Mouse (Mus musculus) embryo, embryonic 10.5 days (tissue): ENCODE measurements around the gene Avpr1a.

Experiments used
- DNase-seq: peaks from one replicate; pipeline ENCODE4 v3.0.0-alpha.2; 2015; ENCODE audit warnings: low spot score

The Avpr1a gene

DNA sequence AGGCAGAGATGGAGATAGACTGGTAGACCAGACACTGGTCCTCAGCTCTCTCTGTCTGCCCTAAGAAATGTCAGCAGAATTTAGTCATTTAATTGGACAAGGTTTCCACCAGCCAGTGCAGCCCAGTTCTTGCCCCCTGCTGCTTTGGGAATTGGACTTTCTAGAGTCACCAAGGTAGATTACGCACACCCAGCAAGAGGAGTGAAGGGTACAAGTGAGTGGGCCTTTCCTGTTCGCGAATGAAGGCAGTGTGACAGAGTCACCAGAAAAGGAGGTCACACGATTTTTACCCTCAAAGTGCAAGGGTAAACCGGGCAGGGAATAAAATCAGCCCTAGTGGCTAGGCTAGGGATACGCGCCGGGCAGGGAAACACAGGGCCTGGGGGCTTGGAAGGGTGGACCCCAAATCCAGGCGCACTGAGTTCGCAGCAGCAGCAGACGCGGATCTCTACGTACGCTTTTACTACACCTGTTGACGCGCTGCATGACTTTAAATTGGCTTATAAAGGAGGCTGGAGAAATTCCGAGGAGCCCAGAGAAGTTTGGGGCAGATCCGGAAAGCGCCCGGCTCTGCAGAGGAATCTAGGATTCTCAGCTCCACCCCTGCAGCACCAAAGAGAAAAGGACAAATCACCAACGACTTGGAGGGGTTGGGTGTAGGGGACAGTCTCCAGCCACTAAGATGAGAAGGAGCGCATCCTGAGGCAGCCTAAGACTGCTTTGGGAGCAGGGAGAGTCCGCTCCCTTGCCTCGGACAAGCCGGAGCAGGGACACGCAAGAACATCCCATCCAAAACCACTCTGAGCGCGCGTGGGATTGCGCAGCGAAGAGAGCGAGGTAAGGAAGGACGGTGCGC is at the start of gene Avpr1a:
Avpr1a (plus strand) TSS at position 639 of the 856 bp plus-strand sequence.
- DNase-seq: peak; percentile 40

DNA sequence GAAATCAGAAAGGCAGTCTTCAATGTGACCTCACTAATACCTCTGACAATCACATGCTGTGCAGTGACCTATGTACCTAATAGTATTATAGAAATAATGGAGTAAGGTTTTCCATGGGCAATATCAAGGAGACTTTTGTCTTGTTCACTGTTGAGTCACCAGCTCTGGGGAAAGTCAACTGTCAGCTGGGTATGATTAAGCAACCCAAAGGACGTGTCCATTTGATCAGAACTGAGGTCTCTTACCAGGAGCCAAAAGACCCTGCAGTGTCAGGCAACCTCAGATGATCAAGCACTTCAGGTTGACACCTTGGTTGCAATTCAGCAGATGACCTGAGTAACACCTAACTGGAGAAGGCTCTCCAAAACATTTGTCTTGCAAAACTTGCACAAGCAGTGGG is 46.0 kb upstream of the Avpr1a start:
- no peak for DNase-seq

DNA sequence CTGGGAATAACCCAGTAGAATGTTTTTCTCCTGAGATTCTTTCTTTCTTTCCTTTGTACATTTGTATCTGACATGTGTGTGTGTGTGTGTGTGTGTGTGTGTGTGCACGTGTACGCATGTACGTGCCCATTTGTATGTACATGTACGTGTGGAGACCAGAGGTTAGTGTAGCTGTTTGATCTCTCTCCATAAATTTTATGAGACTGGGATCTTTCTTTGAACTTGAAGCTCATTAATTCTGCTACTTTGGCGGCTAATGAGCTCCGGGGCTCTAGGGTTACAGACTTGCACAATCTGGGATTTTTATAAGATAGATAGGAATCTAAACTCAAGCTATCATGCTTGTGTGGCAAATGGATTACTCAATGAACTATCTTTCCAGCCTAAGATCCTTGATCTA is 42.0 kb upstream of the Avpr1a start:
- DNase-seq: no peak

DNA sequence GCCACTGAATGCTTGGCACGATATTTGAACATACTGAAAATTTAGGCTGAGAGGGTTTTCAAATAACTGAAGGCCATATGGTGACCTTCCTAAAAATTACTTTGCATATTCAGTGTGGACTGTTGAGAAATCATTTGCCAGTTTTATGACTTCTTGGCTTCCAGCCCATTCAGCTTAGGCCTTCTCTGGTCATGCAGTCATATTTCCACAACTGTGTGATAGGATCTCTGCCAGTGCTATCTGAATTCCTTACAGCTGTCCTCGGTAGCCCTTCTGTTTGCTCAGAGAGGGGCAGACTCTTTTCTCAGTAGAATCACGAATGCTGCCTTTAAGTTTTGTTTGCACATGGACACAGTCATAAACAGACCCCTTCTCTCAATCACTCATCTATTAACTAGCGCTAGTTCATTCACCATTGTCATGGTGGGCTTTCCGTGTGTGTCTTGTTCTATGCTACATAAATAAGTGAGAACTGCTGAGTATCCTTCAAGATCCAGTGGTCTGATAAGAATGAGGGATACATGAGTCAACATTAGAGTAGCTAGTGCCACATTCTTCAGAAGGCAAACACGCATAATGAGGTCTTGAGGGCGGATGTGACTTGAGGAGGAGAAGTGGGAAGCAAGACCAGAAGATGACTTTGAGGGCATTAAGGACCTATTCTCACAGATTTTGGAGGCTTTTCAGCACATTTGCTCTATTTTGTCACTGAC is 39.4 kb upstream of the Avpr1a start:
- DNase-seq: no peak

DNA sequence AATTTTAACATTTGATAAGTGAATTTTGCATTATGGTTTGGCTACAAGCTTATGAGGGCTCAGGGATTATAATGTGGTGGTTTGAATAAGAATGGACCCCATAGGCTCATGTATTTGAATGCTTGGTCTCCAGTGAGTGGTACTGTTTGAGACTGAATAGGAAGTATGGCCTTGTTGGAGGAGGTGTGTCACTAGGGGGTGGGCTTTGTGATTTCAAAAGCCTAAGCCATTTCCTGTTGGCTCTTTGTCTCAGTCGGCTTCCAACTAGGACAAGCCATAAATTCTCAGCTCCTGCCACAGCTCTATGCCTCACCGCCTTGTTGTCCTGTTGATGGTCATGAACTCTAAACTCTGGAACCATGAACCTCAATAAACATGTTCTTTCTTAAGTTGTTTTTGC is 37.5 kb upstream of the Avpr1a start:
- DNase-seq: peak; percentile 19

DNA sequence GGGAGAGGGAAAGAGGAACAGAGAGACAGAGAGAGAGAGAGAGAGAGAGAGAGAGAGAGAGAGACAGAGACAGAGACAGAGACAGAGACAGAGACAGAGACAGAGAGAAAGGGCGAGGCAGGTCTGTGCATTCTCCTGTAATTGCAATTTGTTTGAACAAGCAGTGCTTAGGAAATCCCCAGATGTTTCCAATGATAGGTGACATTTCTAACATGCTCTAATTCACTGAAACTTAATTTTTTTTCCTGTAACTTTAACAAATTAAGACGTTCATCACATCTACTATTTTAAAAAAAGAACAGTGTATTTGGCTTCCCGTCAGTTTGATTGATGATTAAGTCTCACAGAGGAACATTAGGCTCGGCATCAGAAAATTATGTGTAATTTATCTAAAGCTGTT is 15.6 kb upstream of the Avpr1a start:
- DNase-seq: no peak

DNA sequence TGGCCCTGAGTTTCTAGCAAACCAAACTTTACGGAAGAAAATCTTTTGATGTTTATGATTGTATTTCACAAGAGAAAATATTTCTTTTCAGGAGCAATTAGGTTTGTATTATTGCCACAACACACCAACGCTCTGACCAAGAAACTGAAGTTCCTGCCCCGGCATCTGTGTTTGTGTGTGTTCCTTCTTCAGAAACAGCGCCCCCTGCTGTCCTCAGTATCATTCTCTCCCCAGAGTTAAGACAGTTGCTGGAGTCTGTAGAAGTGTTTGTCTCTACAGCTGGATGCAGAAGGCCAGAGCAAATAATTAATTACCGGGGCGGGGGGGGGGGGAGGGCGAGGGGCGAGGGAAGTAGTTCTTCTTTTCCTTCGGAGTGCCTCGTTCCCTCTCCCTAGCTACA is 1.0 kb upstream of the Avpr1a start:
- DNase-seq: peak; percentile 89

DNA sequence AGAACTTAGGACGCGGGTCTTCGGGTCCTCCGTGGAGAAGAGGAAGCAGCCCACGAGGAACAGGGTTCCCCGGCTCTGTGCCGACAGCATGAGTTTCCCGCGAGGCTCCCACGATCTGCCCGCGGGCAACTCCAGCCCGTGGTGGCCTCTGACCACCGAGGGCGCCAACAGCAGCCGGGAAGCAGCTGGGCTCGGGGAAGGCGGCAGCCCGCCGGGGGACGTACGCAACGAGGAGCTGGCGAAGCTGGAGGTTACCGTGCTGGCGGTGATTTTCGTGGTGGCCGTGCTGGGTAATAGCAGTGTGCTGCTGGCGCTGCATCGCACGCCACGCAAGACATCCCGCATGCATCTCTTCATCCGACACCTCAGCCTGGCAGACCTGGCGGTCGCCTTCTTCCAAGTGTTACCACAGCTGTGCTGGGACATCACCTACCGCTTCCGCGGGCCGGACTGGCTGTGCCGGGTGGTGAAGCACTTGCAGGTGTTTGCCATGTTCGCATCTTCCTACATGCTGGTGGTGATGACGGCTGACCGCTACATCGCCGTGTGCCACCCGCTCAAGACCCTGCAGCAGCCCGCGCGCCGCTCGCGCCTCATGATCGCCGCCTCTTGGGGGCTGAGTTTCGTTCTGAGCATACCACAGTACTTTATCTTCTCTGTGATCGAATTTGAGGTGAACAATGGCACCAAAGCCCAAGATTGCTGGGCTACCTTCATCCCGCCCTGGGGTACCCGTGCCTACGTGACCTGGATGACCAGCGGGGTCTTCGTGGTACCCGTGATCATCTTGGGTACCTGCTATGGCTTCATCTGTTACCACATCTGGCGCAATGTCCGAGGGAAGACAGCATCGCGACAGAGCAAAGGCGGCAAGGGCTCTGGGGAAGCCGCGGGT is 665 bp downstream of the Avpr1a start:
- peak; percentile 63 for DNase-seq

DNA sequence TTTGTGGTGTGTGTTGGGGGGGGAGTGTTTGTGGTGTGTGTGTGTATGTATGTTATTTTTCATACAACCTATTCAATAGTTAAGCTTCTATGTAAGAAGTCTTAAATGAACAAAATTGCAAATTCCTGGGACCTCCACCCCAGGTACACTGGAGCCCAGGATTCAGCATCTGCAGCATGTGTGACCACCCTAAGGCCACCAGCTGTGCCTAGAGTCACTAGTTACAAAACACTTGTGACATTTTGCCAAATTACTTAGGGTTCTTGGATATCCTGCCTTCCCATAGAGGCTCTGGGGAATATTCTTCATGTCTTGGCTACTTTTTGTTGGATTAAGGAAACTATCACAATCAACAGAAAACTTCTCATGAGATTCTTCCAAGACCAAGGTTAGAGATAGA is 1.6 kb downstream of the Avpr1a start:
- no peak for DNase-seq

DNA sequence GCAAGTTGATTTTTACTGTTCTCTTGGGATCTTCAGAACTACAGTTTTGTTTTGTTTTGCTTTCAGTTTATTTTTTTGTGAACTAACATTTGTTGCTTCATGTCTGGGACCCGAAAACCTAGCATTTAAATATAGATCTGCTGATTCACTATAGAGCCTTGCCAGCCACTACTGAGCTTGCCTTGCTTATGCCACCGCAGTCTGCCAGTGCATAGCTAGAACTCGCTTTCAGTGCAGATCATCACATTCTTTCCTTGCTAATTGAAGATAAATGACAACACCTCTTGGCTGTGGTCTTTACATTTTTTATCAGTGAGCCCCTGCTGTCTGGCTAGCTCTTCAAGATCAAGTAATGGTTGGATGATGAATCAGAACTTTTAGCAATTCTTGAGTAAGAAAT is 5.2 kb downstream of the Avpr1a start:
- no peak for DNase-seq

DNA sequence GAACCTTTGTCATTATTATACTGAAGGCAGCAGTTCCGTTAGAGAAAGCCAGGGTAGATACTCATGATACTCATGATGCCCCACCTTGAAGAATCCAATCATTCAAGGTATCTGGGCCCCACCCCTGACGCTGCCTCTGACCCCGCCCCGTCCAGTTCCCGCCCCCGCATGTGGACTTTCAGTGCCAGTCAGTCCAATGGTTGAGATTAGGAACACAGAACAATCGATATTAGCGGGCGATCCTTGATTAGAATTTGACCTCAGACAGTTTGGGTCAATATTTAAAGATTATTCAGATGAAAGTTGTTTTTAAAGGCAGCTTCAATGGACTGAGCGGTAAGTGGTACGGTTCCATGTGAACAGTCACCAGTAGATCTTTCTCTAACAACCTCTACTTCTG is 7.5 kb downstream of the Avpr1a start:
- DNase-seq: no peak

DNA sequence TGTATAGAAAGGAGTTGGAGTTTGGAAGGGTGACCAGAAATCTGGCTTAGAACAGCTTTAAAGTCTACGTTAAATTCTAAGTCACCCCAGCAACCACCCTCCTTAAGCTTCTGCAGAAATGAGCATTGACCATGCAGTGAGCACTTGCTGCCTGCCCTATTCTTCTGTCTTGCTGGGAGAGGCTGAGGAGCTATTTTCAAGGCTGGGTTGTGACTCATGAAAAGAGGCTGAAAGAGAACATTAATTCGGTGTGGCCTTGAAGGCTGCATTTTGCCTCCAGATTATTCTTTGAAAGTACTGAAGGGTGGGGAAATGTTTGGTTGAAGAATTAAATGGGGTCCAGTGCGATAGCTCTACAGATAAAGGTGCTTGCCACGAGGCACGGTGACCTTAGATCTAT is 28.5 kb downstream of the Avpr1a start:
- DNase-seq: no peak

DNA sequence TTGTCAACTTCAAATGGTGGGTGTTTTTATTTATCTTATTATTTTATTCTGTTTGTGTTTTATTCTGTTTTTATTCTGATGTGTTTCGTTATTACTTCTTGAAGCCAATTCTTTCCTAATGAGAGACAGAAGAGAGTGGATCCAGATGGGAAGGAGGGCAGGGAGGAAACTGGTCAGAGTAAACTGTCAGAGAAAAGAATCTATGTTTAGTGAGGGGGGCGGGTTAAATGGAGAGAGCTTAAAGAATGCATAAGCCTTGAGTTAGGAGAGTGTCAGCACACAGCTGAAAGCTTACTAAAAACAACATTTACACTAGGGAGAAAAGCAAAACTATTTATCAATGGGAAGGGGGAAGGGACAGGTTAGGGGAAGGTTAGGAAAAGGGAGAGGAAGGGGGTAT is 50.3 kb downstream of the Avpr1a start:
- DNase-seq: peak; percentile 19

DNA sequence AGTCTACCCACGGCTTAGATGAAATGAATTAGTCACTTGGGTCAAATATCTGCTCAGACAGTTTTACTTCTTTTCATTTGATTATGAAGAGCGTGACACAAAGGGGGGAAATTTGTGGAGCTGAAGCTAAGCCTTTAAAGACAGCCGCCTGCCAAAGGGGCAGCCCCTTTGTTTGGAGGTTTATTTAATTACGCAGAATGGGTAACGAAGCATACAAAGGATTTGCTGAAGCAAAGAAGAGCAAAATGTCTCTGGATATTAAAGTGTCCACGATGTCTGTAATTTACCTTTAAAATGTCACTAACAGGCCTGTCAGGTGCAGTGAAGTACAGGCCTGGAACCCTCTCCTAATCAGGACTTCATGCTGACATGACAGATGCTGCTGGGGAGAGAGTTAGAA is 51.0 kb downstream of the Avpr1a start:
- no peak for DNase-seq
